Mouse (Mus musculus): ENCODE data around the gene Dgkg.

- no peak for TF ChIP-seq POLR2A (IDR thresholded peaks at IDR 0.05; ENCODE audit: borderline replicate concordance, low read depth, low read length)
- no peak for TF ChIP-seq CTCF (IDR thresholded peaks at IDR 0.05; ENCODE audit: low read depth, low read length)
These were observed 177.7 kb downstream of the Dgkg start for GRCm38 (mm10) chr16:22479322-22479721.
